Mouse (Mus musculus) ES-Bruce4 (cell line): ENCODE data around the gene Cd6. TPM values are rescaled to one million over a fixed set of nuclear protein-coding genes. Genes with fewer than 3 reads are reported as not detected.

Experiments used
- H3K27ac ChIP-seq: 2 replicates; pipeline ENCODE4 v1.5.1; 2012; ENCODE audit warnings: low read length, inconsistent platforms; ENCODE audit not compliant: insufficient read depth
- H3K27me3 ChIP-seq: 2 replicates; pipeline ENCODE4 v1.6.1; 2012; ENCODE audit warnings: mild to moderate bottlenecking, low read length, inconsistent platforms; ENCODE audit not compliant: control insufficient read depth, poor library complexity, insufficient read depth, severe bottlenecking
- H3K36me3 ChIP-seq: 2 replicates; pipeline ENCODE4 v1.6.1; 2012; ENCODE audit warnings: inconsistent platforms, mild to moderate bottlenecking, low read length, moderate library complexity; ENCODE audit not compliant: control insufficient read depth, poor library complexity, insufficient read depth, severe bottlenecking
- H3K4me1 ChIP-seq: one replicate; pipeline ENCODE4 v1.8.1; 2011; ENCODE audit warnings: low read length; ENCODE audit not compliant: control insufficient read depth, insufficient read depth
- H3K4me3 ChIP-seq: 2 replicates; pipeline ENCODE4 v1.5.1; 2011; ENCODE audit warnings: low read depth, mild to moderate bottlenecking, low read length
- H3K9ac ChIP-seq: 2 replicates; pipeline ENCODE4 v1.6.1; 2012; ENCODE audit warnings: low read depth, mild to moderate bottlenecking, inconsistent platforms; ENCODE audit not compliant: poor library complexity, severe bottlenecking
- H3K9me3 ChIP-seq: replicated peaks from 2 replicates; pipeline ENCODE4 v1.6.1; 2012; ENCODE audit warnings: mild to moderate bottlenecking, low read length, inconsistent platforms; ENCODE audit not compliant: control insufficient read depth, poor library complexity, insufficient read depth, severe bottlenecking
- CTCF ChIP-seq: IDR thresholded peaks from one replicate; pipeline ENCODE4 v1.8.1; 2011; ENCODE audit warnings: low read depth, low read length
- EP300 ChIP-seq: IDR thresholded peaks from 2 replicates; pipeline ENCODE4 v1.6.1; 2011; ENCODE audit warnings: low read depth, low read length; ENCODE audit not compliant: insufficient read depth
- POLR2A ChIP-seq: IDR thresholded peaks from one replicate; pipeline ENCODE4 v1.8.1; 2011; ENCODE audit warnings: low read length; ENCODE audit not compliant: insufficient read depth
- polyA plus RNA-seq: library from polyadenylated mRNA; stranded (reverse); fragments of >200 nt; gene quantifications from 2 replicates; pipeline ENCODE4 v1.2.4, GENCODE M21; 2011; ENCODE audit warnings: low read depth; ENCODE audit not compliant: missing spikeins, insufficient read depth, insufficient read length

Gene Cd6
- polyA plus RNA-seq, 1 experiment: not detected

GRCm38 (mm10) chr19:10761794-10762415 lies 68.0 kb downstream of the Cd6 start:
- no peak overlapping the region for H3K9ac ChIP-seq
- H3K36me3 ChIP-seq: no peaks in the 10 kb centered on the region
- no peak overlapping the region for H3K27ac ChIP-seq
- no peak overlapping the region for H3K4me3 ChIP-seq
- no peaks in the 10 kb centered on the region for H3K9me3 ChIP-seq
- no peaks in the 10 kb centered on the region for H3K4me1 ChIP-seq
- TF ChIP-seq EP300 (no peak), CTCF (no peak), POLR2A (no peak)
- no peaks in the 10 kb centered on the region for H3K27me3 ChIP-seq

DNA sequence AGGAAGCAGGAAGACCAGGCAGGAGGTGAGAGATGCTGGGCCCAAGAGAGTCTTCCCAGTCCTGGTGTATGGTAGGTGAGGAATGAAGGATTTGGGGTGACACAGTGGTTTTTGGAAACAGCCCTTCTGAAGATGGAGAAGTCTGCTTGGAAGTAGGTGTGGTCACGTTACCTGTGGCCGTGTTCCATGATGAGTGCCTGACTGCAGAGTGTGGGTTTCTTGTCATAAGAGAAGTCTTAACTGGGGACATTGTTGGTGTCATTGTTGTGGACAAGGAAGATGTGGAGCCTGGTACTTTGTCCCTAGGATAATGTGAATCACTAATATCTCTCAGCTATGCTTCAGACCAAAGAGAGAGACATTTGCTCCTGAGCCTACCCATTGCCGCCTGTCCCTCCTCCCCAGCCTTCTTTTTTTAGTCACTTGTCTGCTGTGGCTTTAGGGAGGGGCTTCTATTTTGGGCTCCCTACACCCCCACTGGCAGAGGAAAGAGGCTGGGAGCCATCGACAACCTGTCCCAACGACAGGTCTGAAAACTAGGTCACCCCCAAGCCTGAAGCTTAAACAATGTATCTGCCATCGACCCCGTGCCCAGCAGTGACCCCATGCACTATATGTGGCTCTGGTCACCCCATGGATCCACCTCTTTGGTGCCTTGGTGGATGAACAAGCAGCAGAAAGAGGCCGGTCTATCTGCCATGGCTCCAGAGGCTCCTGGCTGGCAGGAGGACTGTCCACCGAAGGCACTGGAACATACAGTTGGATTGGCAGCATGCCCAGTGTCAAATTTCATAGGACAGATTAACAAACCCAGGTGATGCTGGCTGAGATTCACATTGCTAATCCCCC lies 69.7 kb downstream of the Cd6 start:
- no peak overlapping the region for H3K9ac ChIP-seq
- H3K27ac ChIP-seq: no peak overlapping the region
- no peaks in the 10 kb centered on the region for H3K4me1 ChIP-seq
- no peaks in the 10 kb centered on the region for H3K36me3 ChIP-seq
- no peak overlapping the region for H3K4me3 ChIP-seq
- H3K27me3 ChIP-seq: no peaks in the 10 kb centered on the region
- TF ChIP-seq CTCF: no peak
- no peak for TF ChIP-seq EP300
- no peak for TF ChIP-seq POLR2A
- H3K9me3 ChIP-seq: no peaks in the 10 kb centered on the region

DNA sequence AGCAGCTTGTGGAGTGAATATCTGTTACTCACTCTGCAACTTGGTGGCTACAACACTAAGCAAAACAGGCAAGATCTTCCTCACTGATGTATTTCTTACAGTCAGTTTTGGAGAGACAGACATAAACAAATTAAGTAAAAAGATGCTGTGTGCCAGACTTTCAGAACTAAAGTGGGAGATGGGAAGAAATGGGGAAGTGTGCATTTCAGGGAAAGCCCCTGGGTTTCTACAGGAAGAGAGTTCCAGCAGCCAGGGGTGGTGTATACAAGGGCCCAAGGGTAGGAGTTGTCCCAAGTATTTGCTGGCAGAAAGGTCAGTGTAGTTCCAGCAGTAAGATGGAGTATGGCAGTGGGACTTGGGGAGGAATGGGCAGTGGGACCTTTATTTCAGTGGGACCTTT lies 70.3 kb downstream of the Cd6 start:
- Histone ChIP-seq H3K27me3 (no peaks in the 10 kb centered on the region), H3K27ac (no peak overlapping the region)

GRCm38 (mm10) chr19:10758708-10759107 lies 71.2 kb downstream of the Cd6 start:
- Histone ChIP-seq H3K9ac (no peak overlapping the region), H3K4me1 (no peaks in the 10 kb centered on the region), H3K27ac (no peak overlapping the region), H3K9me3 (no peaks in the 10 kb centered on the region), H3K4me3 (no peak overlapping the region), H3K27me3 (no peaks in the 10 kb centered on the region), H3K36me3 (no peaks in the 10 kb centered on the region)
- TF ChIP-seq EP300 (no peak), CTCF (no peak), POLR2A (no peak)

More for the DNA sequence above, 70.3 kb downstream of the Cd6 start:
- Histone ChIP-seq H3K9me3 (no peaks in the 10 kb centered on the region), H3K4me1 (no peaks in the 10 kb centered on the region), H3K36me3 (no peaks in the 10 kb centered on the region), H3K9ac (no peak overlapping the region), H3K4me3 (no peak overlapping the region)
- no peak for TF ChIP-seq POLR2A
- no peak for TF ChIP-seq CTCF
- no peak for TF ChIP-seq EP300

DNA sequence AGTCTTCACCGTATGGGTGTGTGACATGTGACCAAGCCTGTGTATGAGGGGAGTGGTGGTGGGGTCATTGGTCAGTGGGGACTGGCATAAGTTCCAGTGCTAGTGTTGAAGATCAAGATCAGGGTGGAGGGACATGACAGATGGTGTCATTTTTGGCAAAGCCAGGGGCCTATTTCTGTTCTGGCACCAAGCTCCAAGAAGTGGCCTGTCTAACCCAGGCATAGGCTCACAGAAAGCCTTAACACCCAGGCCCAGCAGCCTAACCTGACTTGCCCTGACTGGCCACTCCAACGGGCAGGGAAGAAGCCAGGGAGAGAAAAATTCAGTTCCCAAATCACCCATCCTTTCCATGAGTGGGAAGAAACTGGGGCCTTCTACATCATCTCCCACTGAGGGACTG lies 72.3 kb downstream of the Cd6 start:
- Histone ChIP-seq H3K9me3 (no peaks in the 10 kb centered on the region), H3K27ac (no peak overlapping the region), H3K36me3 (no peaks in the 10 kb centered on the region), H3K4me3 (no peak overlapping the region), H3K4me1 (no peaks in the 10 kb centered on the region), H3K27me3 (no peaks in the 10 kb centered on the region), H3K9ac (no peak overlapping the region)
- no peak for TF ChIP-seq CTCF
- TF ChIP-seq POLR2A: no peak
- TF ChIP-seq EP300: no peak

GRCm38 (mm10) chr19:10757125-10757524 lies 72.7 kb downstream of the Cd6 start:
- Histone ChIP-seq H3K27ac (no peak overlapping the region), H3K9ac (no peak overlapping the region), H3K4me1 (no peaks in the 10 kb centered on the region), H3K9me3 (no peaks in the 10 kb centered on the region), H3K27me3 (no peaks in the 10 kb centered on the region), H3K4me3 (no peak overlapping the region), H3K36me3 (no peaks in the 10 kb centered on the region)
- TF ChIP-seq CTCF (no peak), EP300 (no peak), POLR2A (no peak)
